Comparison of ENCODE assay signal across 8 mouse cellular contexts in the genomic region with DNA sequence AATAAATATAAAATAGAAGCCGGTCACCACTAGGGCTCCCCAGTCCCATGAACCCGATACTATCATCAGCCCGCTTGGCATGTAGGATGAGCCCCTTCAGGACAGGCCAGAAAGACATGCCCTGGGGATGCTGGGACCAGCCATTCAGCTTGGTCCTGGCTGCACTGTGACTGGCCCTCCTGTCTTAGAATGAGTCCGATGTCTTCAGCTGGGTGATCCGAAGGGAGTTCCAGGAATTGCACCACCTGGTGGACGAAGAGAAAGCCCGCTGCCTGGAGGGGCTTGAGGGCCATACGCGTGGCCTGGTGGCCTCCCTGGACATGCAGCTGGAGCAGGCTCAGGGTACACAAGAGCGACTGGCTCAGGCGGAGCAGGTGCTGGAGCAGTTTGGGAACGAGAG. TPM values are rescaled to one million over a fixed set of nuclear protein-coding genes. Genes with fewer than 3 reads are reported as not detected.
DNase-seq lines count a peak whose midpoint lies in the region; ATAC-seq and TF ChIP-seq lines count a peak whose summit lies in the region.

No protein-coding gene starts in this region.

- H3K36me3 ChIP-seq in heart, embryonic 12.5 days, result no peaks in the 10 kb centered on the region
- no peaks in the 10 kb centered on the region for H3K36me3 ChIP-seq in CH12.LX (replicated peaks in 1 of 2; ENCODE audit: control insufficient read depth in 1 of 2, insufficient read depth in 1 of 2, low read length in 1 of 2)
- no peaks in the 10 kb centered on the region for H3K36me3 ChIP-seq in limb, embryonic 15.5 days

- no peaks in the 10 kb centered on the region for H3K9me3 ChIP-seq in heart, embryonic 12.5 days (replicated peaks)
- H3K9me3 ChIP-seq in CH12.LX (replicated peaks; ENCODE audit: low read length), result peaks cover 4% of the 10 kb centered on the region
- no peaks in the 10 kb centered on the region for H3K9me3 ChIP-seq in limb, embryonic 15.5 days

- no peak overlapping the region for H3K4me2 ChIP-seq in heart, embryonic 12.5 days
- H3K4me2 ChIP-seq in CH12.LX (ENCODE audit: insufficient read depth, low read depth, poor library complexity, severe bottlenecking), result no peak overlapping the region
- no peak overlapping the region for H3K4me2 ChIP-seq in limb, embryonic 15.5 days

- no peak overlapping the region for H3K27ac ChIP-seq in heart, embryonic 12.5 days (ENCODE audit: poor library complexity, severe bottlenecking)
- no peak overlapping the region for H3K27ac ChIP-seq in CH12.LX (ENCODE audit: insufficient read depth, low read depth)
- H3K27ac ChIP-seq in limb, embryonic 15.5 days, result no peak overlapping the region

- H3K4me1 ChIP-seq in heart, embryonic 12.5 days (replicated peaks), result no peaks in the 10 kb centered on the region
- no peaks in the 10 kb centered on the region for H3K4me1 ChIP-seq in CH12.LX (ENCODE audit: control insufficient read depth in 1 of 2, insufficient read depth in 2 of 2)
- H3K4me1 ChIP-seq in limb, embryonic 15.5 days, result no peaks in the 10 kb centered on the region

- dilution Hi-C loops in CH12.LX (cut with MboI; ENCODE audit: extremely low pct_ligation_motif_present, extremely low pct_unique_long_range_greater_than_20kb, low sequenced_read_pairs), result no loop called here

- TF ChIP-seq CTCF in CH12.LX (conservative IDR thresholded peaks at IDR 0.05 in 1 of 2, IDR thresholded peaks at IDR 0.05 in 1 of 2; ENCODE audit: low read depth in 2 of 2, low read length in 2 of 2), result peak in 1 of 2 experiments; percentile 63; a peak in 3 of 4 replicates

- no peaks in the 10 kb centered on the region for H3K79me2 ChIP-seq in CH12.LX (replicated peaks; ENCODE audit: control insufficient read depth, extremely low read depth, insufficient read depth, poor library complexity, severe bottlenecking)

- in situ Hi-C loops in CH12.LX (cut with MboI; ENCODE audit: low pct_ligation_motif_present, low pct_unique_long_range_greater_than_20kb, low sequenced_read_pairs), result no loop called here

- DNase-seq in heart, postnatal 4 days, result peak; percentile 63
- DNase-seq in CH12.LX (ENCODE audit: extremely low read depth), result no peak
- DNase-seq in c-Kit-positive CD71-negative TER-119-negative erythroid progenitor cells, embryonic 14.5 days (ENCODE audit: low read depth), result peak; percentile 42
- peak; percentile 72 for DNase-seq in testis, postnatal 10 days (ENCODE audit: low spot score)
- DNase-seq in ovary, postnatal 10 days (ENCODE audit: low spot score), result no peak
- no peak for DNase-seq in layer of hippocampus, adult 8-10 months (ENCODE audit: low spot score in 2 of 2)

- peak; percentile 6 for TF ChIP-seq RAD21 in CH12.LX (IDR thresholded peaks at IDR 0.05; ENCODE audit: low read depth, low read length)

- no peak for TF ChIP-seq EP300 in CH12.LX (IDR thresholded peaks at IDR 0.05; ENCODE audit: low read length)

- no peak overlapping the region for H3K4me3 ChIP-seq in heart, embryonic 12.5 days
- no peak overlapping the region for H3K4me3 ChIP-seq in CH12.LX (replicated peaks in 1 of 3; ENCODE audit: low read depth in 2 of 3, low read length in 2 of 3, poor library complexity in 1 of 3)
- H3K4me3 ChIP-seq in limb, embryonic 15.5 days, result no peak overlapping the region

- no peak for ATAC-seq in heart, embryonic 12.5 days (ENCODE audit: insufficient number of reproducible peaks, low FRiP score)
- peak; percentile 32; the same call in 1 of the 2 replicates for ATAC-seq in limb, embryonic 15.5 days (ENCODE audit: insufficient number of reproducible peaks, low FRiP score, low TSS enrichment, low read depth)

- no peak overlapping the region for H3K9ac ChIP-seq in heart, embryonic 12.5 days
- H3K9ac ChIP-seq in CH12.LX (ENCODE audit: insufficient read depth, low read depth), result no peak overlapping the region
- H3K9ac ChIP-seq in limb, embryonic 15.5 days, result no peak overlapping the region

- 30% methylated on average over 12 of the region's 12 CpGs for WGBS in heart, embryonic 12.5 days
- 27% methylated on average over 12 of the region's 12 CpGs for WGBS in limb, embryonic 15.5 days

- no peak for TF ChIP-seq POLR2A in CH12.LX (IDR thresholded peaks at IDR 0.05; ENCODE audit: low read depth, low read length)

- peaks cover 12% of the 10 kb centered on the region; the same call in 1 of the 2 replicates for H3K27me3 ChIP-seq in heart, embryonic 12.5 days (replicated peaks)
- peaks cover 43% of the 10 kb centered on the region for H3K27me3 ChIP-seq in CH12.LX (replicated peaks)
- H3K27me3 ChIP-seq in limb, embryonic 15.5 days, result peaks cover 4% of the 10 kb centered on the region; the same call in 1 of the 2 replicates

TF ChIP-seq in CH12.LX, 34 proteins besides CTCF, POLR2A, EP300 and RAD21:
- no peak for TF ChIP-seq MYC (IDR thresholded peaks at IDR 0.05; ENCODE audit: low read depth, low read length)
- TF ChIP-seq CHD1 (IDR thresholded peaks at IDR 0.05; ENCODE audit: low read depth, low read length), result no peak
- no peak for TF ChIP-seq IRF4 (IDR thresholded peaks at IDR 0.05; ENCODE audit: low read depth, low read length)
- peak; percentile 62 for TF ChIP-seq SMC3 (IDR thresholded peaks at IDR 0.05; ENCODE audit: low read depth, low read length)

RNA-seq across cellular contexts. Expression of a gene that starts 6.2 kb away (rescaled TPM):
- total RNA-seq in heart, postnatal 4 days (2021), result 10 to 100 TPM; 14.5 to 15.1 TPM
- 17.4 and 18.1 TPM in 2 replicates for polyA plus RNA-seq in heart, embryonic 12.5 days (2016; fragmentation: Nextera tagmentation; extraction: Ambion mirVana)
- total RNA-seq in CH12.LX (2012; rRNA removed) (27.6 and 37.4 TPM in 2 replicates), CH12.LX (2014; rRNA removed) (30.0 and 30.9 TPM in 2 replicates)
- 36.6 and 42.2 TPM in 2 replicates for polyA plus RNA-seq in CH12.LX (2012; ENCODE audit: insufficient read length, low read depth)
- 35.7 and 37.3 TPM in 2 replicates for polyA plus RNA-seq in limb, embryonic 15.5 days (2015; fragmentation: Nextera tagmentation; extraction: Ambion mirVana)
- 10 to 100 TPM; 23.5 to 30.2 (median 26.1) TPM for total RNA-seq in layer of hippocampus, adult 8-10 months (2022)

RNA-seq across cellular contexts. Expression of a gene that starts 10.4 kb away (rescaled TPM):
- not detected for total RNA-seq in heart, postnatal 4 days (2021)
- polyA plus RNA-seq in heart, embryonic 12.5 days (2016; fragmentation: Nextera tagmentation; extraction: Ambion mirVana), result not detected in 2 replicates
- total RNA-seq in CH12.LX (2012; rRNA removed) (not detected in 2 replicates), CH12.LX (2014; rRNA removed) (not detected in 2 replicates)
- not detected in 2 replicates for polyA plus RNA-seq in CH12.LX (2012; ENCODE audit: insufficient read length, low read depth)
- polyA plus RNA-seq in limb, embryonic 15.5 days (2015; fragmentation: Nextera tagmentation; extraction: Ambion mirVana), result 0.24 TPM in 1 of 2 replicates, not detected in the other
- not detected for total RNA-seq in layer of hippocampus, adult 8-10 months (2022)

RNA-seq across cellular contexts. Expression of a gene that starts 13.7 kb away (rescaled TPM):
- under 1 TPM; 0.69 to 0.74 TPM for total RNA-seq in heart, postnatal 4 days (2021)
- polyA plus RNA-seq in heart, embryonic 12.5 days (2016; fragmentation: Nextera tagmentation; extraction: Ambion mirVana), result 0.22 TPM in 1 of 2 replicates, not detected in the other
- total RNA-seq in CH12.LX (2012; rRNA removed) (not detected in 2 replicates), CH12.LX (2014; rRNA removed) (not detected in 2 replicates)
- polyA plus RNA-seq in CH12.LX (2012; ENCODE audit: insufficient read length, low read depth), result not detected in 2 replicates
- polyA plus RNA-seq in limb, embryonic 15.5 days (2015; fragmentation: Nextera tagmentation; extraction: Ambion mirVana), result not detected in 2 replicates
- total RNA-seq in layer of hippocampus, adult 8-10 months (2022), result under 1 TPM in 3 of 4 experiments, not detected in 1; 0.25 to 0.80 (median 0.61) TPM

RNA-seq across cellular contexts. Expression of a gene that starts 30.8 kb away (rescaled TPM):
- total RNA-seq in heart, postnatal 4 days (2021), result 10 to 100 TPM; 31.9 to 32.1 TPM
- 14.7 and 16.5 TPM in 2 replicates for polyA plus RNA-seq in heart, embryonic 12.5 days (2016; fragmentation: Nextera tagmentation; extraction: Ambion mirVana)
- total RNA-seq in CH12.LX (2012; rRNA removed) (9.8 and 10.4 TPM in 2 replicates), CH12.LX (2014; rRNA removed) (2.4 and 3.4 TPM in 2 replicates)
- 37.5 and 54.0 TPM in 2 replicates for polyA plus RNA-seq in CH12.LX (2012; ENCODE audit: insufficient read length, low read depth)
- 9.5 and 10.9 TPM in 2 replicates for polyA plus RNA-seq in limb, embryonic 15.5 days (2015; fragmentation: Nextera tagmentation; extraction: Ambion mirVana)
- 10 to 100 TPM; 45.0 to 48.3 (median 46.9) TPM for total RNA-seq in layer of hippocampus, adult 8-10 months (2022)

Comparison
In these comparisons a context has a peak if more than half of its experiments do, and no peak if none do; other contexts are left out.
1. DNase-seq: peak in heart, postnatal 4 days (single experiment), c-Kit-positive CD71-negative TER-119-negative erythroid progenitor cells, embryonic 14.5 days (single experiment) and testis, postnatal 10 days (single experiment); none in CH12.LX (single experiment), ovary, postnatal 10 days (single experiment) and layer of hippocampus, adult 8-10 months (0 of 2).